Mouse (Mus musculus) gastrocnemius, adult 2 months (tissue): ENCODE results near the gene Crkl. TPM values are rescaled to one million over a fixed set of nuclear protein-coding genes. Genes with fewer than 3 reads are reported as not detected.
A peak's percentile ranks its signal among the peaks of the same experiment; 100 is the strongest.
"Not testable (repeated sequence)": the region's sequence is repeated elsewhere in the genome, so short reads cannot be mapped to it uniquely, and the experiment has no call there.

Source experiments
- DNase-seq: peaks from one replicate; pipeline ENCODE4 v3.0.0; 2022
- H3K27ac ChIP-seq: fragments of 200-600 bp; 2 replicates; pipeline ENCODE4 v1.8.1; 2022; ENCODE audit warnings: mild to moderate bottlenecking
- H3K4me3 ChIP-seq: fragments of 200-600 bp; 2 replicates; pipeline ENCODE4 v1.8.1; 2022; ENCODE audit warnings: mild to moderate bottlenecking, moderate library complexity
- CTCF ChIP-seq: fragments of 200-600 bp; IDR thresholded peaks from 2 replicates; pipeline ENCODE4 v1.8.1; 2022; ENCODE audit warnings: antibody characterized with exemption, mild to moderate bottlenecking, moderate library complexity
- intact Hi-C: fragments of 180-260 bp; cut with DNase I; formaldehyde crosslinking; loops from one replicate; pipeline ENCODE4 v1.15.1; 2025
- total RNA-seq, 2 experiments: library from RNA; stranded (reverse); gene quantifications; 2 replicates each; pipeline ENCODE4 v1.2.3; 2021

Crkl gene
- total RNA-seq, 2 experiments from 2014 or later, result 21.6 to 28.3 TPM

- no peak overlapping the region for H3K27ac ChIP-seq
- intact Hi-C loops, result no loop called here
- DNase-seq, result no peak
- no peak overlapping the region for H3K4me3 ChIP-seq
- TF ChIP-seq CTCF, result no peak
Measured at GRCm38 (mm10) chr16:17491154-17491553, 39.4 kb downstream of the Crkl start.

GRCm38 (mm10) chr16:17491896-17492561 lies 40.2 kb downstream of the Crkl start:
- no peak for DNase-seq
- intact Hi-C loops, result no loop called here
- no peak for TF ChIP-seq CTCF
- Histone ChIP-seq H3K27ac (no peak overlapping the region), H3K4me3 (no peak overlapping the region)

- Histone ChIP-seq H3K4me3 (no peak overlapping the region), H3K27ac (no peak overlapping the region)
- TF ChIP-seq CTCF, result no peak
- intact Hi-C loops, result no loop called here
- peak; percentile 49 for DNase-seq
Measured at GRCm38 (mm10) chr16:17496499-17497305, 44.9 kb downstream of the Crkl start.

- intact Hi-C loops, result no loop called here
Measured at GRCm38 (mm10) chr16:17499249-17499883, 47.6 kb downstream of the Crkl start.

GRCm38 (mm10) chr16:17502681-17503080 lies 50.9 kb downstream of the Crkl start:
- Histone ChIP-seq H3K27ac (no peak overlapping the region), H3K4me3 (no peak overlapping the region)
- no peak for DNase-seq
- TF ChIP-seq CTCF, result no peak
- intact Hi-C loops, result no loop called here

More at GRCm38 (mm10) chr16:17499249-17499883, 47.6 kb downstream of the Crkl start:
- Histone ChIP-seq H3K4me3 (no peak overlapping the region), H3K27ac (no peak overlapping the region)
- no peak for TF ChIP-seq CTCF
- DNase-seq, result no peak

GRCm38 (mm10) chr16:17507018-17507552 lies 55.3 kb downstream of the Crkl start:
- no peak overlapping the region for H3K27ac ChIP-seq
- no peak for TF ChIP-seq CTCF
- no peak for DNase-seq
- intact Hi-C loops, result no loop called here
- no peak overlapping the region for H3K4me3 ChIP-seq

- Histone ChIP-seq H3K27ac (peak overlapping the region; percentile 95), H3K4me3 (peak overlapping the region; percentile 90)
- intact Hi-C loops, result loop anchor here (2.0 kb wide), 1 partner anchor 23 kb away; the partner anchor contains the start of gene Thap7
- not testable (repeated sequence) for DNase-seq
Measured at GRCm38 (mm10) chr16:17508031-17508430, 56.2 kb downstream of the Crkl start.

GRCm38 (mm10) chr16:17508546-17509239 lies 56.9 kb downstream of the Crkl start, which contains the start of gene Lztr1:
Gene Lztr1 (plus strand): TSS chr16:17508688.
- peak; percentile 9; the same call in 1 of the 2 replicates for TF ChIP-seq CTCF
- intact Hi-C loops, result loop anchor here (2.0 kb wide), 1 partner anchor 22 kb away; the partner anchor contains the start of gene Thap7
- peak; percentile 93 for DNase-seq
- Histone ChIP-seq H3K4me3 (peak within 1 kb of the TSS; percentile 90), H3K27ac (peak within 1 kb of the TSS; percentile 95)

- no peak for TF ChIP-seq CTCF
- DNase-seq, result no peak
- Histone ChIP-seq H3K27ac (peak overlapping the region; percentile 95), H3K4me3 (peak overlapping the region; percentile 90)
- intact Hi-C loops, result loop anchor here (2.0 kb wide), 1 partner anchor 22 kb away; the partner anchor contains the start of gene Thap7
Measured at GRCm38 (mm10) chr16:17509240-17509597, 57.4 kb downstream of the Crkl start.

- no peak overlapping the region for H3K27ac ChIP-seq
- intact Hi-C loops, result no loop called here
- 0 out of 2 replicates have a peak overlapping the region, but pooled peaks have one; percentile 90 for H3K4me3 ChIP-seq
- no peak for DNase-seq
- no peak for TF ChIP-seq CTCF
Measured at GRCm38 (mm10) chr16:17510143-17510542, 58.4 kb downstream of the Crkl start.

- Histone ChIP-seq H3K27ac (no peak overlapping the region), H3K4me3 (no peak overlapping the region)
- intact Hi-C loops, result no loop called here
- DNase-seq, result no peak
- TF ChIP-seq CTCF, result no peak
Measured at GRCm38 (mm10) chr16:17510686-17511085, 58.9 kb downstream of the Crkl start.

- no peak overlapping the region for H3K27ac ChIP-seq
- no peak for TF ChIP-seq CTCF
- no peak overlapping the region for H3K4me3 ChIP-seq
- intact Hi-C loops, result no loop called here
- no peak for DNase-seq
Measured at GRCm38 (mm10) chr16:17511431-17511830, 59.6 kb downstream of the Crkl start.
